Mouse (Mus musculus) lung, adult 2 months (tissue): ENCODE data around the gene Xpo6. TPM values are rescaled to one million over a fixed set of nuclear protein-coding genes. Genes with fewer than 3 reads are reported as not detected.

Experiments
- DNase-seq: peaks from one replicate; pipeline ENCODE4 v3.0.0; 2022
- H3K4me1 ChIP-seq: fragments of 200-500 bp; 2 replicates; pipeline ENCODE4 v1.6.1; 2011; ENCODE audit warnings: low read length; ENCODE audit not compliant: control insufficient read depth, insufficient read depth
- H3K4me3 ChIP-seq: fragments of 200-500 bp; replicated peaks from 2 replicates; pipeline ENCODE3; 2011; ENCODE audit warnings: low read depth, mild to moderate bottlenecking, control low read depth, low read length; ENCODE audit errors: extremely low read depth
- CTCF ChIP-seq: fragments of 200-500 bp; IDR thresholded peaks from 2 replicates; pipeline ENCODE4 v1.5.1; 2011; ENCODE audit warnings: mild to moderate bottlenecking, low read length, control low read depth; ENCODE audit not compliant: insufficient read depth
- POLR2A ChIP-seq: fragments of 200-500 bp; IDR thresholded peaks from 2 replicates; pipeline ENCODE4 v1.6.1; 2011; ENCODE audit warnings: low read depth, mild to moderate bottlenecking, control low read depth, low read length, borderline replicate concordance; ENCODE audit errors: extremely low read depth
- WGBS: fragments of 180-500 bp; shearing (Covaris S2); methylation state at CpG from one replicate; pipeline ENCODE4 v1.1.7; 2018; 5-methylcytosine and 5-hydroxymethylcytosine counted together
- polyA plus RNA-seq: library from polyadenylated mRNA; depleted of rRNA; stranded (reverse); fragments of >200 nt; gene quantifications from 2 replicates; pipeline ENCODE4 v1.2.3, GENCODE M21; 2012; rRNA removed

The Xpo6 gene
- polyA plus RNA-seq, 1 experiment = 163 TPM

- H3K4me1 ChIP-seq = no peaks in the 10 kb centered on the region
- no peak for DNase-seq
- WGBS = 87% methylated on average over 4 of the region's 4 CpGs
- TF ChIP-seq CTCF = no peak
- TF ChIP-seq POLR2A = no peak
- no peak overlapping the region for H3K4me3 ChIP-seq
Observed at GRCm38 (mm10) chr7:126062228-126062627, 138.1 kb downstream of the Xpo6 start.

DNA sequence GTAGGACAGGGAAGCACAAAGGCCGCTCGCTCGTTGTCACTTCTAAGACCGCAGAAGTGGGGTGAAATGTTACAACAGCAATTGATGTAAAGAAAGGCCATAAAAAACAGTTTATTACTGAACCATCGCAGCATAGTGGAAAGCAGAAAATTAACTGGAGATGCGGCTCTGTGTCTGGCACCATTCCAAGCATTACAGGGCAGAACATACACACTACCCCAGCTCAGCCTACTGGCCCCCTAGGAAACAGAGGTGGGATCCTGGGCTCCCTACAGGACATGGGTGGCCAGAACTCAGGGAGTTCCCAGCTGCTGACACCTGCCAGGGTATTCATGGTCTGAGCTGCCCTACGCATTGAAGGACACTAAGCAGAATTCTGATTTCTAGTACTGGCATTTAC lies 141.4 kb downstream of the Xpo6 start:
- TF ChIP-seq POLR2A = no peak
- TF ChIP-seq CTCF = no peak
- WGBS = 71% methylated on average over 7 of the region's 7 CpGs
- DNase-seq = no peak
- no peaks in the 10 kb centered on the region for H3K4me1 ChIP-seq
- H3K4me3 ChIP-seq = no peak overlapping the region

GRCm38 (mm10) chr7:126057332-126057914 lies 142.9 kb downstream of the Xpo6 start:
- no peak for TF ChIP-seq CTCF
- DNase-seq = no peak
- Histone ChIP-seq H3K4me1 (no peaks in the 10 kb centered on the region), H3K4me3 (no peak overlapping the region)
- WGBS = 40% methylated on average over 10 of the region's 10 CpGs

- no peak for DNase-seq
- TF ChIP-seq POLR2A (no peak), CTCF (no peak)
- Histone ChIP-seq H3K4me1 (no peaks in the 10 kb centered on the region), H3K4me3 (no peak overlapping the region)
- WGBS = 63% methylated on average over 6 of the region's 6 CpGs
Observed at GRCm38 (mm10) chr7:126054574-126054973, 145.7 kb downstream of the Xpo6 start.

GRCm38 (mm10) chr7:126053618-126054017 lies 146.7 kb downstream of the Xpo6 start:
- DNase-seq = no peak
- Histone ChIP-seq H3K4me3 (no peak overlapping the region), H3K4me1 (no peaks in the 10 kb centered on the region)
- WGBS = 79% methylated on average over 7 of the region's 7 CpGs
- no peak for TF ChIP-seq POLR2A
- no peak for TF ChIP-seq CTCF

GRCm38 (mm10) chr7:126051910-126052309 lies 148.4 kb downstream of the Xpo6 start:
- H3K4me3 ChIP-seq = no peak overlapping the region
- 45% methylated on average over 6 of the region's 6 CpGs for WGBS
- TF ChIP-seq POLR2A (no peak), CTCF (no peak)
- no peaks in the 10 kb centered on the region for H3K4me1 ChIP-seq
- no peak for DNase-seq

Other genes with a start within 250 kb of the Xpo6 start
- gene Gsg1l, start 118.1 kb downstream of the Xpo6 start, polyA plus RNA-seq = 4.8 and 5.6 TPM in 2 replicates
- gene Sbk1, start 72.1 kb upstream of the Xpo6 start, polyA plus RNA-seq = 12.6 and 14.2 TPM in 2 replicates
- 16.3 and 17.4 TPM in 2 replicates for gene Lat, start 169.1 kb upstream of the Xpo6 start, polyA plus RNA-seq
- gene Spns1, start 176.9 kb upstream of the Xpo6 start, polyA plus RNA-seq = 246 and 274 TPM in 2 replicates
- 6.0 and 6.5 TPM in 2 replicates for gene Nfatc2ip, start 196.2 kb upstream of the Xpo6 start, polyA plus RNA-seq
- 11.0 and 20.6 TPM in 2 replicates for gene Cd19, start 214.4 kb upstream of the Xpo6 start, polyA plus RNA-seq
- 31.4 and 33.2 TPM in 2 replicates for gene Rabep2, start 228.3 kb upstream of the Xpo6 start, polyA plus RNA-seq